Mouse (Mus musculus): Measurements from ENCODE around the gene Dnajc11. TPM values are rescaled to one million over a fixed set of nuclear protein-coding genes. Genes with fewer than 3 reads are reported as not detected.
A peak's percentile ranks its signal among the peaks of the same experiment; 100 is the strongest.

The Dnajc11 gene
- polyA plus RNA-seq (2015; fragmentation: Nextera tagmentation; extraction: Ambion mirVana), result 89.4 and 92.5 TPM in 2 replicates

DNA sequence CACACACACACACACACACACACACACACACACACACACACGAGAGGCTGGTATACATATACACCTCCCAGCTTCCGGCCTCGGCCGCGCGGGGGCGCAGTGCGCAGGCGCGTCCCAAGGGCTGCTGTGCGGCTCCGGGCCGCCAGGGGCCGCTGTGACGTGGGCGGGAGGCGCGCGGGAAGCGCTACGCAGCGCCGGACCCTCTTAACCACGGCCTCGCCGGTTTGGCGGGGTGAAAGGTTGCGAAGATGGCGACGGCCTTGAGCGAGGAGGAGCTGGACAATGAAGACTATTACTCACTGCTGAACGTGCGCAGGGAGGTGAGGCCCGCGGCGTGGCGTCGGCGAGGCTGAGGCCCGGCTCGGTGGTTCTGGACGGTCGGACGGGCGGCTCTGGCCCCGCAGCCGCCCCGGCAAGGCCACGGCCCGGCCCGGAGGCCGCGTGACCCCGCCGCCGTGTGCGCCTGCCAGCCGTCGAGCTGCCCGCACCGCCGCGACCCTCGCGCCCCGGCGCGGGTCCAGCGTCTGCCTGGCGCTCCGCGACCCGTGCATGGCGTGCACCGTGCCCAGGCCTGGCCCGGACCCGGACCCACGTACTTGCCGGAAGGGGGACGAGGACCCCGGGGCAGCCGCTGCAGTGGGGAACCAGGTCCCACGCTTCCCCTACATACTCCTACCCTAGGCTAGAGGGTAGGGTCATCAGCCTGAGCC lies at the start of gene Dnajc11:
Dnajc11 (plus strand) TSS at position 187 of the 710 bp plus-strand sequence.
- Histone ChIP-seq H3K27me3 (replicated peaks) (no peaks in the 10 kb centered on the region), H3K9me3 (no peaks in the 10 kb centered on the region), H3K4me3 (peak within 1 kb of the TSS; percentile 98), H3K27ac (peak within 1 kb of the TSS; percentile 73), H3K36me3 (replicated peaks) (no peaks in the 10 kb centered on the region), H3K9ac (peak within 1 kb of the TSS; percentile 87), H3K4me2 (peak within 1 kb of the TSS; percentile 96), H3K4me1 (peaks cover 17% of the 10 kb centered on the region)
- ATAC-seq (replicated peaks), result peak; percentile 92
- under 1% methylated on average over 82 of the region's 83 CpGs for WGBS

DNA sequence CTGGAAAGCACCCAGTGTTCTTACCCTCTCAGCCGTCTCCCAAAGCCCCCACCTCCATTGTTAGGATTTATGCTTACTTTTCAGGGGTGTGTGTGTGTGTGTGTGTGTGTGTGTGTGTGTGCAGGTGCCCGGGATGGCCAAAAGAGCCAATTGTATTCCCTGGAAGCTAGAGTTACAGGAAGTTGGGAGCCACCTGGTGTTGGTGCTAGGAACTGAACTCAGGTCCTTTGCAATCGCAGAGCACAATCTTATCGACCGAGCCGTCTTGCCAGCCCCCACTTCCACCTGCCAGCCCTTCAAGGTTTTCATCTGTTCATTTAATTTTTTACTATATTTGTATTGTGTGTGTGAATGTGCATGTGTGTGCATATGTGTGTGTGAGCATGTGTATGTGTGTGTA lies 40.2 kb upstream of the Dnajc11 start:
- no peak overlapping the region for H3K4me2 ChIP-seq
- H3K4me3 ChIP-seq, result no peak overlapping the region
- no peaks in the 10 kb centered on the region for H3K27me3 ChIP-seq (replicated peaks)
- ATAC-seq (replicated peaks), result no peak
- 76% methylated on average over 6 of the region's 6 CpGs for WGBS
- H3K9me3 ChIP-seq, result 0 out of 2 replicates have a peak, but pooled peaks cover 5% of the 10 kb centered on the region
- no peaks in the 10 kb centered on the region for H3K4me1 ChIP-seq
- no peak overlapping the region for H3K9ac ChIP-seq
- no peaks in the 10 kb centered on the region for H3K36me3 ChIP-seq (replicated peaks)
- H3K27ac ChIP-seq, result no peak overlapping the region

DNA sequence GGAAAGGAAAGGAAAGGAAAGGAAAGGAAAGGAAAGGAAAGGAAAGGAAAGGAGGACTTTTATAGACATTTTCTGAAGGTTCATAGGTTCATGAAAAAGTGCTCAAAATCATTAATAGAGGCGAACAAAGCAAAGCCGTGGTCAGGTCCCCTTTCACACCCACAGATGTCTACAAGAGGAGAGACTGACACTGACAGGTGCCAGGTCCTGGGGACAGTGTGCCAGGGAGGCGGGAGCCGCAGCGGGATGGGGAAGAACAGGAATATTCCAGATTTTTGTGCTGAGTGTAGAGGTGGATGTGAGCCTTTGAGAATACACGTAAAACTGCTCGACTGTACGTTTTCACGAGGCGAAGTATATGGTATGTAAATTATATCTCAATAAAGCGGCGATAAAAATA lies 38.6 kb upstream of the Dnajc11 start:
- no peaks in the 10 kb centered on the region for H3K27me3 ChIP-seq (replicated peaks)
- 94% methylated on average over 12 of the region's 12 CpGs for WGBS
- H3K27ac ChIP-seq, result no peak overlapping the region
- H3K9ac ChIP-seq, result no peak overlapping the region
- H3K4me1 ChIP-seq, result peaks cover 6% of the 10 kb centered on the region; the same call in 1 of the 2 replicates
- no peak overlapping the region for H3K4me3 ChIP-seq
- no peak for ATAC-seq (replicated peaks)
- H3K36me3 ChIP-seq (replicated peaks), result no peaks in the 10 kb centered on the region
- H3K4me2 ChIP-seq, result no peak overlapping the region
- H3K9me3 ChIP-seq, result 0 out of 2 replicates have a peak, but pooled peaks cover 5% of the 10 kb centered on the region

DNA sequence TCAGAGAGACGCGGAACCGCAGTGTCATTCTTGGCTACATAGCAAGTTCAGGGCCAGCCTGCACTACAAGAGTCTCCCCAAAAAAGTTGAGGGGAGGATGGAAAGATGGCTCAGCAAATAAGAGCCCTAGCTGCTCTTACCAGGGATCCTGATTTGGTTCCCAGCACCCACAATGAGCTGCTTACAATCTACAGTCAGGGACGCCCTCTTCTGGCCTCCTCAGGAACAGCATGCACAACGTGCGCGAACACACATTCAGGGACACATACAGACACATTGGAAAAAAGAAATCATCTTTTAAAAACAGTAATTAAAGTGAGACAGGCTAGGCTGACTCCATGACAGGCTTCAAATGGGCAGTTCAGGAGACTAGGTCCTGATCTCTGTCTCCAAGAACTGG lies 37.9 kb upstream of the Dnajc11 start:
- Histone ChIP-seq H3K4me2 (no peak overlapping the region), H3K4me1 (peaks cover 7% of the 10 kb centered on the region; the same call in 1 of the 2 replicates), H3K4me3 (no peak overlapping the region), H3K27me3 (replicated peaks) (no peaks in the 10 kb centered on the region), H3K36me3 (replicated peaks) (no peaks in the 10 kb centered on the region), H3K27ac (no peak overlapping the region), H3K9me3 (0 out of 2 replicates have a peak, but pooled peaks cover 5% of the 10 kb centered on the region), H3K9ac (no peak overlapping the region)
- 88% methylated on average over 7 of the region's 7 CpGs for WGBS
- no peak for ATAC-seq (replicated peaks)

DNA sequence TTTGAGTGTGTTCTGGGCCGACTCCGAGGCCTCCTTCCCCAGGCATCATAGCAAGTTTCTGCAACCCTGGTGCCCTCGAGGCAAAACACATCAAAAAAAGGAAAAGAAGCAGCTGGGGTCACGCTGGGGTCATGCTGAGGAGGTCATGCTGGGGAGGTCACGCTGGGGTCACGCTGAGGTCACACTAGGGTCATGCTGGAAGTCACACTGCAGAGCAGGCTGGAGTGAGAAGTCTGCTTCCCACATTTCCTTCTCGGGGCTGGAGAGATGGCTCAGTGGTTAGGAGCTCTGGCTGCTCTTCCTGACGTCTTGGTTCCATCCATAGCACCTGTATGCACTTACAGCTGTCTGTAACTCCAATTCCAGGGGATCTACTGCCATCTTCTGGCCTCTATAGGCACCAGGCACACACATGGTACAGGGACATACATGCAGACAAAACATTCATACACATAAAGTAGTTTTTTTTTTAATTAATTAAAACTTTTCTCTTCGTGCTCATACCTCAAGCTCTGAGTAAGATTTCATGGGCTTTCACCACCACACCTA lies 36.3 kb upstream of the Dnajc11 start:
- no peak overlapping the region for H3K4me3 ChIP-seq
- H3K4me1 ChIP-seq, result peaks cover 9% of the 10 kb centered on the region; the same call in 1 of the 2 replicates
- H3K4me2 ChIP-seq, result no peak overlapping the region
- 0 out of 2 replicates have a peak, but pooled peaks cover 5% of the 10 kb centered on the region for H3K9me3 ChIP-seq
- no peaks in the 10 kb centered on the region for H3K36me3 ChIP-seq (replicated peaks)
- no peak for ATAC-seq (replicated peaks)
- H3K9ac ChIP-seq, result no peak overlapping the region
- no peaks in the 10 kb centered on the region for H3K27me3 ChIP-seq (replicated peaks)
- no peak overlapping the region for H3K27ac ChIP-seq
- WGBS, result 65% methylated on average over 9 of the region's 9 CpGs

DNA sequence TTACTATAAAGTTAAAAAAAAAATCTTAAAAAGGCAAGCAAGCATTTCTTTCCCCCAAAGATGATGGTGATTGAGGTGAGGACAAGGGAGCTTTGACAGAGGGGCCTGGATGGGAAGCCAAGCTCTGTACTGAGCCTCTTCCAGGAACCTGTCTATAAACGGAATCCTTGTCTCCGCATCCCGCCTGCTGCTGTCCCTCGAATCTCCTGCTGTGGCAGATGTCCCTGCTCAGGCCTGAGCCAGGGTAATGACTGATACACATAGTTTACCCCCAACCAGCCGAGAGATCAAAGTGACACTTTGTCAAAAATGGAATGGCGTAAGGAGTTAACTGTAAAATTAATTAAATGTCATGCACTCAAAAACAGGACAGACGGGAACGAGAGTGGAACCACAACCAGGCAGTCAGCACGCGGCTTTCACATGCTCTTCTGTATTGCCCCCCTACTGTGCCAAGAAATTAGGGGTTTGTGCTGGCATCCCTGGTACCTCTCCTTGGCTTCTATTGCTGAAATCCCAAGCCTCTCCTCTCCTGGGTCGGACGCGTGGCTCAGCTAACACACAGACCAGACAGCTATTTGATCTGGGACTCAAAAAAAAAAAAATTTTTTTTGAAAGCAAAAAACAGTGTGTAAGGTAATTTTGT lies 34.8 kb upstream of the Dnajc11 start:
- no peaks in the 10 kb centered on the region for H3K36me3 ChIP-seq (replicated peaks)
- 38% methylated on average over 13 of the region's 13 CpGs for WGBS
- no peak for ATAC-seq (replicated peaks)
- H3K9ac ChIP-seq, result no peak overlapping the region
- H3K27ac ChIP-seq, result no peak overlapping the region
- H3K4me2 ChIP-seq, result no peak overlapping the region
- peaks cover 9% of the 10 kb centered on the region; the same call in 1 of the 2 replicates for H3K4me1 ChIP-seq
- H3K27me3 ChIP-seq (replicated peaks), result peaks cover 4% of the 10 kb centered on the region; the same call in 1 of the 2 replicates
- H3K4me3 ChIP-seq, result no peak overlapping the region
- 0 out of 2 replicates have a peak, but pooled peaks cover 5% of the 10 kb centered on the region for H3K9me3 ChIP-seq

DNA sequence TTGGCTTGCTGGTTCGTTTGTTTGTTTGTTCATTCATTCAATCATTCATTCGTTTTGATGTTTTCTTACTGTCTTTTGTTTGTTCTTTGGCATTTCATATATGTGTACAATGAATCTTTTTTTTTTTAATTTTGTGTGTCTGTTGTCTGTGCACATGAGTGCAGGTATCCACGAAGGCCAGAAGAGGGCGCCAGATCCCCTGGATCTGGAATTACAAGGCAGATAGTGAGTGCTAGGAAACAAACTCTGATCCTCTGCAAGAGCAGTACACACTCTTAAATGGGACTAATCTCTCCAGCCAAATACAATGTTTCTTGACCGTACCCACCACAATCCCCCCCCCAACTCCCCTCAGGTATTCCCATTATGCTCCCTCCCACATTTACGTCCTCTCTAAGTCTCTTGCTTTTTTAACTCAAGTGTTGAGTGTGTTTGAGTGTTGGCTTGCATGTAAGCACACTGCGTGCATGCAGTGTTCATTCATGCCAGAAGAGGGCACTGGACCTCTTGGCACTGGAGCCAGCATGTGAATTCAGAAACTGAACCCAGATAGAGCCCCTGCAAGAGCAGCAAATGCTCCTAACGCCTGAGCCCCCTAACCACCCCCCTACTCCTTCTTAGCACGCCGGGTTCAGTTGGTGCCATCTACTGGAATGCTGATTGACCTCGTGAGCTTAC lies 33.6 kb upstream of the Dnajc11 start:
- Histone ChIP-seq H3K36me3 (replicated peaks) (no peaks in the 10 kb centered on the region), H3K27ac (no peak overlapping the region), H3K4me3 (no peak overlapping the region), H3K4me1 (peaks cover 9% of the 10 kb centered on the region; the same call in 1 of the 2 replicates), H3K9ac (no peak overlapping the region), H3K4me2 (no peak overlapping the region), H3K27me3 (replicated peaks) (peaks cover 4% of the 10 kb centered on the region; the same call in 1 of the 2 replicates), H3K9me3 (0 out of 2 replicates have a peak, but pooled peaks cover 5% of the 10 kb centered on the region)
- ATAC-seq (replicated peaks), result no peak
- WGBS, result 67% methylated on average over 11 of the region's 11 CpGs

DNA sequence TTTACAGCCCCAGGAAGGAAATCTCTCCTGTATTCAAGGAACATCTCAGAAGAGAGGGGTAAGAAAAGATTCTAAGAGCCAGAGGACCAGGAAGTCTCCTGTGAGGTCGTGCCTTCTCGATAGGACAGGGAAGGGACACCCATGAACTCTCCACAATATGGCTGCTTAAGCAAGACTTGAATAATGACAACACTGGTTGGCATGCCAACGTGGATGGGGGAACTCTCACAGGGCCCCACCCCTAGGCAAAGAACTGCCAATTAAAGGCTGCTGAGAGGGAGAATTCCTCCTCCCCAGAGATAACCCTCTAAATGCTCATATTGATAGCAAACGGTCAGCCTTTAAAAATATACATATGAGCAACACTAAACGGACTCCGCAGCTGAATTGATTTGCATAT lies 32.8 kb upstream of the Dnajc11 start:
- no peaks in the 10 kb centered on the region for H3K36me3 ChIP-seq (replicated peaks)
- 60% methylated on average over 6 of the region's 6 CpGs for WGBS
- peaks cover 4% of the 10 kb centered on the region; the same call in 1 of the 2 replicates for H3K27me3 ChIP-seq (replicated peaks)
- peaks cover 9% of the 10 kb centered on the region; the same call in 1 of the 2 replicates for H3K4me1 ChIP-seq
- H3K9ac ChIP-seq, result no peak overlapping the region
- H3K9me3 ChIP-seq, result 0 out of 2 replicates have a peak, but pooled peaks cover under 1% of the 10 kb centered on the region
- no peak overlapping the region for H3K4me3 ChIP-seq
- H3K27ac ChIP-seq, result no peak overlapping the region
- H3K4me2 ChIP-seq, result no peak overlapping the region
- ATAC-seq (replicated peaks), result no peak

DNA sequence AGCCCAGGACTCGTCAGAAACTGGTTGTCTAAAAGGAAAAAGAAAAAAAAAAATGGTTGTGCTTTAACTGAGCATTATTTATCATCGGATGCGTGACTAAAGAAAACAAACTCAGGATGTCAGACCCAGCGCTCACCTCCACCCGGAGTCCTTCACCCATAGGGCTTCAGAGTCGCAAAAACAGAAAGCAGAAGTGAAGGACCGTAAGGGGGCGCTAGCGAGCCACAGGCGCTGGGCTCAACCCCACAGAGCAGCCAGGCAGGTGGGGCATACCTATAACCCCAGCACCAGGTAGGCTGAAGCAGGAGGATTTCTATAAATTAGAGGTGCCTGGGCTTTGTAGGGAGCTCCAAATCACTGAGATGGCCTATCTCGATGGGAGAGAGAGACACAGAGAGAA lies 32.1 kb upstream of the Dnajc11 start:
- H3K4me3 ChIP-seq, result no peak overlapping the region
- no peak overlapping the region for H3K9ac ChIP-seq
- peaks cover 4% of the 10 kb centered on the region; the same call in 1 of the 2 replicates for H3K27me3 ChIP-seq (replicated peaks)
- H3K4me2 ChIP-seq, result no peak overlapping the region
- no peaks in the 10 kb centered on the region for H3K9me3 ChIP-seq
- H3K36me3 ChIP-seq (replicated peaks), result no peaks in the 10 kb centered on the region
- no peak overlapping the region for H3K27ac ChIP-seq
- no peak for ATAC-seq (replicated peaks)
- peaks cover 13% of the 10 kb centered on the region; the same call in 1 of the 2 replicates for H3K4me1 ChIP-seq
- WGBS, result 66% methylated on average over 11 of the region's 11 CpGs

DNA sequence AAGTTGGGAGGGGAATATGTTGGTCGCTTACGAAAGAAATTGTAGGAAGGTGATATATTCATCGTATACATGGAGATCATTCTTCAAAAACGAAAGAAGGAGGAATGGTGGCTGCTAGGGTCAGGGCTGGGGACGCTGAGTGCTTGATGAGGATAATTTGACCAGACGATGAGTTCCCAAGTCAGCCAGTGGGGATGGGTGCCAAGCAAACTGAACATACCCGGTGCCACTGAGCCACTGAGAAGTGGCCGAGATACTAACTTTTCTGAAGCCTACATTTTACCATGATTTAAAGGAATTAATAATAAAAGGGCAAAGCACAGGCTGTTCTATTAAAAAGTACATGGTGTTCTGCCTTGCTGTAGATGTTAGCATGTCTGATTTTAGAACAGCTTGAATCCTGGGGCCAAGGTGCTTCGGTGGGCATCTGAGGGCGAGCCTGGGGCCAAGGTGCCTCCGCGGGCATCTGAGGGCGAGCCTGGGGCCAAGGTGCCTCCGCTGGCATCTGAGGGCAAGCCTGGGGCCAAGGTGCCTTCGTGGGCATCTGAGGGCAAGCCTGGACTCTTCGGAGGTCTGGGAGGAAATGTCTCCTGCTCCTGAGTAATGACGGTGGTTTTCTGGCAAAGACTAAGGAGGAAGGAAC lies 31.3 kb upstream of the Dnajc11 start:
- peaks cover 15% of the 10 kb centered on the region; the same call in 1 of the 2 replicates for H3K4me1 ChIP-seq
- peaks cover 4% of the 10 kb centered on the region; the same call in 1 of the 2 replicates for H3K27me3 ChIP-seq (replicated peaks)
- no peaks in the 10 kb centered on the region for H3K36me3 ChIP-seq (replicated peaks)
- no peak overlapping the region for H3K27ac ChIP-seq
- no peak overlapping the region for H3K9ac ChIP-seq
- ATAC-seq (replicated peaks), result no peak
- WGBS, result 87% methylated on average over 17 of the region's 17 CpGs
- no peak overlapping the region for H3K4me3 ChIP-seq
- no peak overlapping the region for H3K4me2 ChIP-seq
- H3K9me3 ChIP-seq, result no peaks in the 10 kb centered on the region

DNA sequence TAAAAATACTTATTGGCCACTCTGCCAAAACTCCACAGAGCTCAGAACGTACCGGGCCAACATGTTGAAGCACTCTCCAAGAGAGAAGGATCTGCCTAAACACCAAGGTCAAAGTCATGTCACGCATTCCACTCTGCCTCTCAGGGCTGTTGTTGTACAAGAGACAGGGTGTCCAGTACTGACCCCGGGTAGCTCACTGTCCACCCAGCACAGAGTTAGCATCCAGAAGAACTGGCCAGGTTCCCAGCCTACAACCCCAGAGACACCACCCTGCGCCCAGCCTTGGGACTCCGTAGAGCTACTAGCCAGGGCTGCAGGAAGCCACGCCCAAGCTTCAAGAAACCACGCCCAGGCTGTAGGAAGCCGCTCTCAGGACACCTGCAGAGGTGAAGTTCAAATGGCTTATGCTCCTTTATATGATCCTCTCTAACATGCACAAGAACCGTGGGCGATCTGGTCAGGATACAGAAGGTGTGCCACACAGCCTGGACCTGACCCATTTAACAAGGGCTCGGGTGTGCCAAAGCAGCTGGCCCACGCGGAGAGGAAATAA lies 30.7 kb upstream of the Dnajc11 start:
- Histone ChIP-seq H3K27me3 (replicated peaks) (peaks cover 4% of the 10 kb centered on the region; the same call in 1 of the 2 replicates), H3K4me3 (no peak overlapping the region), H3K9ac (no peak overlapping the region), H3K9me3 (no peaks in the 10 kb centered on the region), H3K36me3 (replicated peaks) (no peaks in the 10 kb centered on the region), H3K4me1 (peaks cover 15% of the 10 kb centered on the region; the same call in 1 of the 2 replicates), H3K4me2 (no peak overlapping the region), H3K27ac (no peak overlapping the region)
- no peak for ATAC-seq (replicated peaks)
- 68% methylated on average over 14 of the region's 14 CpGs for WGBS

All from midbrain, embryonic 15.5 days (tissue).